Mouse (Mus musculus) Patski (cell line): Measurements from ENCODE around the gene Izumo1r. TPM values are rescaled to one million over a fixed set of nuclear protein-coding genes. Genes with fewer than 3 reads are reported as not detected.

Experiments
- ATAC-seq: fragments of 100-300 bp; one replicate; pipeline ENCODE4 v1.8.0; 2021
- CTCF ChIA-PET: fragments of 350-600 bp; sonication (Branson Sonifier 250); formaldehyde crosslinking; loops from one replicate; lab custom pipeline; 2022; ENCODE audit warnings: inconsistent platforms; lab: Charles Lee
- POLR2A ChIA-PET: fragments of 350-600 bp; sonication (Branson Sonifier 250); formaldehyde crosslinking; loops from one replicate; lab custom pipeline; 2022; ENCODE audit warnings: antibody characterized with exemption, inconsistent platforms; lab: Charles Lee
- DNase-seq: peaks from one replicate; pipeline ENCODE4 v3.0.0-alpha.2; 2011; ENCODE audit warnings: low read depth, low spot score
- H3K27me3 ChIP-seq: fragments of 371-371 bp; one replicate; pipeline ENCODE4 v1.5.1; 2021
- CTCF ChIP-seq: fragments of 100-300 bp; IDR thresholded peaks from one replicate; pipeline ENCODE4 v1.5.1; 2021
- in situ Hi-C: fragments of 300-500 bp; cut with MboI; formaldehyde crosslinking; loops from 3 replicates; pipeline ENCODE4 v1.11.1; 2018; ENCODE audit warnings: low pct_unique_long_range_greater_than_20kb, mixed read lengths
- polyA plus RNA-seq: library from polyadenylated mRNA; unstranded; gene quantifications from one replicate; pipeline ENCODE4 v1.2.3, GENCODE M21; 2021

The Izumo1r gene
- polyA plus RNA-seq, 1 experiment from 2014 or later, result not detected

DNA sequence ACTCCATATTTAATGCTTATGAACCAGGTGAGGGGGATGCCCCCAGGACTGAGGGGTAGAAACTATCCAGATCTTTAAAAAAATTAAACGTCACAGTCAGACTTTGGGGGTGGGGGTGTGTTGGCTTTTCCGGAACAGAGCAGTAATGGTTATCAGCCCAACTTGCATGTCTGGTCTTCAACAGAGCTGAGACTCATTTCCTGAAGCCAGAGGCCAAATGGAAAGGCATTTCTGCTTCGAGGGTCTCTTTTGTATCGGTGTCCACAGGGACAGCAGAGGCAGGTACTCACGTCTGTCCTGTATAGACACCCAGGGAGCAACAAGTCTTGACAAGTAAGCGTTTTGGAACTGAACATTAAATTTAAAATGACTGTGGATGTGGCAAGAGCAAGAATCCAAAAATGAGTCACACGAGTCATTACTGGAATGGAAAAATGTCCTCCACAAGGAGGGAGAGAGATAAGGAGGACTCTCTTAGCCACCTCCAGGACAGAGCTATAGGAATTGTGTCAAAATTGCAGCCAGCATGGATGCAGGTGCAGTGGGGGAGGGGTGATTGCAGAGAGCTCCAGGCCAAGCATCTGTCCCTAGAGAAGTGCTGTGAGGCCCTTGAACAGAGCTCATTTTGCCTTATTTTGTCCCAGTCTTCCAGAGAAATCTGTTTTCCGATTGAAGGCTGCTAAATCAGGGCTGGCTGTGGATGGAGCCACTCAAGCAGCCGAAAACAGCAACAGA, 1.2 kb upstream of the Izumo1r start:
- ChIA-PET POLR2A (no interaction called here), CTCF (interaction anchor here (1.2 to 1.4 kb wide), 2 partner anchors 10 to 35 kb away, joined by 3 read pairs; no protein-coding TSS in a partner anchor)
- no peak for DNase-seq
- no peak for ATAC-seq
- peaks cover 14% of the 10 kb centered on the region for H3K27me3 ChIP-seq
- in situ Hi-C loops, result no loop called here
- no peak for TF ChIP-seq CTCF

DNA sequence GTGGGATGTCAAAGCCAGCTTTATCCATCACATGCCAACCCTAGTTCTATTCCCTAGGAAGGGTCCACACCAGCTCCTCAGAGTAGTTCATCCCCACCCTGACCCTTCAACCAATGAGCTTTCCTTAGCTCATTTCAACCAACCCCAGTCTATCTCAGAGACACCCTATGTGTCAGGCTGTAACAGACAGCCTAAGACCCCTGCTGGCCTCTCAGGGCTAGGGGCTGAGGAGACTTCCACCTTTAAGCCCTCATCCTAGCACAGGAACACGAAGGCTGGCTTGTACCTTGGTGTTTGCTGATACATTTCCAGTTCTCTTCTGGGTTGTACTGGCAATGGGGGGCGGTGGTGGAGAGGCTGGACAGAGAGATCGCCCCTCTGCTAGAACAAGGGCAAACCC, 743 bp downstream of the Izumo1r start:
- no peak for TF ChIP-seq CTCF
- peaks cover 17% of the 10 kb centered on the region for H3K27me3 ChIP-seq
- ChIA-PET POLR2A (no interaction called here), CTCF (no interaction called here)
- in situ Hi-C loops, result no loop called here
- DNase-seq (no peak), ATAC-seq (no peak)

GRCm38 (mm10) chr9:14902416-14902815, 1.3 kb downstream of the Izumo1r start:
- in situ Hi-C loops, result no loop called here
- ChIA-PET POLR2A (no interaction called here), CTCF (no interaction called here)
- H3K27me3 ChIP-seq, result peaks cover 17% of the 10 kb centered on the region
- TF ChIP-seq CTCF, result no peak
- no peak for ATAC-seq
- DNase-seq, result no peak

DNA sequence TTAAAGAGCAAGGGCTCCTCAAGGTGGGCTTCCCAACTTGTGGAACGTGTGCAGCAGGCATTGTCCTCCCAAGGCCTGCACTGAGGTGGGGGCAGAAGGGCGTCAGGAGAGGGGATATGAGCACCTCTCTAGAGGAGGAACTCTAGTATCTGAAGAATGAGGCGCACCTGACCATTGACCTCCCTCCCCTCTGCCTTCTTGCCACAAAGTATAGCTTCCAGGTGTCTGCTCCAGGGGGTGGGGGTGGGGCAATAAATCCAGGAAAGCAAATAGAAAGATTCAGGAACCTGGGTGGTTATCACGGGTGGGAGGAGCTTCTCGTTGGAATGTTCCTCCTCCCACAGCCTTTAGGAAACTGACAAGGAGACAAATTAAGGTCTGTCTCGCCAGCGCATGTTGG, 2.0 kb downstream of the Izumo1r start:
- CTCF ChIA-PET, result no interaction called here
- DNase-seq, result no peak
- POLR2A ChIA-PET, result no interaction called here
- peaks cover 17% of the 10 kb centered on the region for H3K27me3 ChIP-seq
- no peak for TF ChIP-seq CTCF
- in situ Hi-C loops, result no loop called here
- no peak for ATAC-seq

DNA sequence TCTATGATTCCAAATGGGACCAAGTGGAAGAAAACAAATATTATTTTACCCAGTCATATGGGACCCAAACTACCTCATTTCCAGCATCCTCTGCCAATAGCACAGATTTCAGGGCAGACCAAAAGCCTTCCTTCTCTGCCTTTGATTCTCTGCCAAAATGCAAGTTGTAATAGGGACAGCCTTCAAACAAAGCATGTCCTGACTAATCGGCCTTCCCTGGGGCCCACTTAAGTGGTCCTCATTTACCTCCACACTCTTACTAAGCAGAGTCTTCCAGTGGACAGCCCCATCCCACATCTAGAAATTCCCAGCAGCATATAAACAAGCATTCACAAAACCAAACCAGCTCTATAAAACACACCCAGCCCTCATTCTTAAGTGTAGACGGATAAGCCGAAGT, 6.6 kb downstream of the Izumo1r start:
- ATAC-seq (no peak), DNase-seq (no peak)
- POLR2A ChIA-PET, result no interaction called here
- CTCF ChIA-PET, result no interaction called here
- TF ChIP-seq CTCF, result no peak
- in situ Hi-C loops, result no loop called here
- peaks cover 13% of the 10 kb centered on the region for H3K27me3 ChIP-seq

DNA sequence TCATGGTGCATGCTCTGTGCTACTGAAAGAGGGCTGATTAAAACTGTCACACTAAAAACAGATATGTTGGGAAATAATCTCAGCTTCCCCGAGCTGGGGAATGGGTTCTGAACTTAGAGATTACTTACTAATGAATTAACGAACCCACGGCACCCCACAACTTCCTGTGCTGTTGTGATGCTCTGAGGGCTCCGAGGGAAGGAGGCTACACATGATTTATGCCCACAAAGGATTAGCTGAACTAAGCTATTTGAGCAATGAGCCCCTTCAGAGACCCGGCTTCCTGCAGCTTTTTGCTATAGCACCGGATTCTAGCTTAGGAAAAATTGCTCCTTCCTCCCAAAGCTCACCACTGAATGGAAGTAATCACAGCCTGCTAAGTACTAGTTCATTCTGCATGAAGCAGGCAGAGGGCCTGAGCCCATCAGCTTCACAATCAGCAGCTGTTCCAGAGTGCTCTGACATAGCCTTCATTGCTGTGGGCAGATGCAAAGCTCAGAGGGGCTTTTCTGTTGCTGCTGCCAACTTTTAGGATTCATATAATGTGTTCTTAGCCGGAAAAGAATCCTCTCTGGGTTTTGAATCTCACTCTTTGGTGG, 8.4 kb downstream of the Izumo1r start:
- no peak for TF ChIP-seq CTCF
- H3K27me3 ChIP-seq, result peaks cover 13% of the 10 kb centered on the region
- DNase-seq (no peak), ATAC-seq (no peak)
- ChIA-PET CTCF (interaction anchor here (0.6 to 1.7 kb wide), 2 partner anchors 9 to 47 kb away, joined by 3 read pairs; partner anchors contain the start of gene Izumo1r), POLR2A (no interaction called here)
- in situ Hi-C loops, result no loop called here

DNA sequence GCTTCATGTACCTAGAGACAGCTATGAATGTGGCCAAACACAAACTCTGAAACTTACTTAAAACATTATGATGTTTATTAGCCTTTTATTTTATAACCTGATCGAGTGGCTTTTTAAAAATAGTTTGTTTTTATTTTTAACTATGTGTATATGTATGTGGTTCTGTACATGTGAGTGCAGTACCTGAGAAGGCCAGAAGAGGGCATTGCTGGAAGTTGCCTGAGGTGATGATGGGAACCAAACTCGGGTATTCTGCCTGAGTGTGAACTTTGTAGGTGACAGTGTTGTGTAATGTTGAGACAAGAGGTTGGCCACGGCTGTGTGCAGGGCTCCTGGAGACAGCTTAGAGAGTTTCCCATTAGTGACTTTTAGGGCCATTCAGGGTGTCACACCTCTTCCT, 9.1 kb downstream of the Izumo1r start:
- no peak for TF ChIP-seq CTCF
- ATAC-seq, result no peak
- ChIA-PET CTCF (interaction anchor here (0.6 kb wide), 1 partner anchor 10 kb away, joined by 3 read pairs; the partner anchor contains the start of gene Izumo1r), POLR2A (no interaction called here)
- no peak for DNase-seq
- in situ Hi-C loops, result no loop called here
- peaks cover 13% of the 10 kb centered on the region for H3K27me3 ChIP-seq

- H3K27me3 ChIP-seq, result peaks cover 12% of the 10 kb centered on the region
- ChIA-PET POLR2A (no interaction called here), CTCF (no interaction called here)
- ATAC-seq (no peak), DNase-seq (no peak)
- no peak for TF ChIP-seq CTCF
- in situ Hi-C loops, result no loop called here
These were observed 10.4 kb downstream of the Izumo1r start for GRCm38 (mm10) chr9:14893388-14893787.

GRCm38 (mm10) chr9:14891891-14892290, 11.9 kb downstream of the Izumo1r start:
- ATAC-seq (no peak), DNase-seq (no peak)
- in situ Hi-C loops, result no loop called here
- H3K27me3 ChIP-seq, result peaks cover 10% of the 10 kb centered on the region
- POLR2A ChIA-PET, result no interaction called here
- CTCF ChIA-PET, result no interaction called here
- no peak for TF ChIP-seq CTCF

GRCm38 (mm10) chr9:14890699-14891098, 13.1 kb downstream of the Izumo1r start:
- in situ Hi-C loops, result no loop called here
- ChIA-PET POLR2A (no interaction called here), CTCF (no interaction called here)
- ATAC-seq (no peak), DNase-seq (no peak)
- no peak for TF ChIP-seq CTCF
- H3K27me3 ChIP-seq, result peaks cover under 1% of the 10 kb centered on the region

GRCm38 (mm10) chr9:14888671-14889070, 15.1 kb downstream of the Izumo1r start:
- DNase-seq (no peak), ATAC-seq (no peak)
- CTCF ChIA-PET, result no interaction called here
- H3K27me3 ChIP-seq, result no peaks in the 10 kb centered on the region
- in situ Hi-C loops, result no loop called here
- POLR2A ChIA-PET, result no interaction called here
- TF ChIP-seq CTCF, result no peak
